Mouse (Mus musculus): ENCODE data around the gene Sms. TPM values are rescaled to one million over a fixed set of nuclear protein-coding genes. Genes with fewer than 3 reads are reported as not detected.
A peak's percentile ranks its signal among the peaks of the same experiment; 100 is the strongest.

Sms gene
- polyA plus RNA-seq, 1 experiment = 16.6 TPM

GRCm38 (mm10) chrX:157489871-157490721 is 2.0 kb downstream of the Sms start:
- H3K27me3 ChIP-seq (replicated peaks) = peaks cover 8% of the 10 kb centered on the region
- TF ChIP-seq FLI1 (IDR thresholded peaks at IDR 0.05; ENCODE audit: low read length) (no peak), GATA1 (IDR thresholded peaks at IDR 0.05; ENCODE audit: borderline replicate concordance, low read length) (no peak)
- H3K36me3 ChIP-seq (replicated peaks; ENCODE audit: low read length) = no peaks in the 10 kb centered on the region
- H3K9me3 ChIP-seq = peaks cover 13% of the 10 kb centered on the region; the same call in 1 of the 2 replicates
- peaks cover 18% of the 10 kb centered on the region; the same call in 1 of the 2 replicates for H3K4me1 ChIP-seq
- H3K4me3 ChIP-seq (replicated peaks) = peak overlapping the region; percentile 93

GRCm38 (mm10) chrX:157488831-157489230 is 3.3 kb downstream of the Sms start:
- Histone ChIP-seq H3K9me3 (peaks cover 13% of the 10 kb centered on the region; the same call in 1 of the 2 replicates), H3K4me1 (peaks cover 18% of the 10 kb centered on the region; the same call in 1 of the 2 replicates), H3K27me3 (replicated peaks) (peaks cover 8% of the 10 kb centered on the region), H3K4me3 (replicated peaks) (no peak overlapping the region), H3K36me3 (replicated peaks; ENCODE audit: low read length) (no peaks in the 10 kb centered on the region)
- TF ChIP-seq FLI1 (IDR thresholded peaks at IDR 0.05; ENCODE audit: low read length) (no peak), GATA1 (IDR thresholded peaks at IDR 0.05; ENCODE audit: borderline replicate concordance, low read length) (no peak)

- Histone ChIP-seq H3K4me3 (replicated peaks) (no peak overlapping the region), H3K27me3 (replicated peaks) (peaks cover 5% of the 10 kb centered on the region), H3K36me3 (replicated peaks; ENCODE audit: low read length) (no peaks in the 10 kb centered on the region), H3K9me3 (peaks cover 4% of the 10 kb centered on the region; the same call in 1 of the 2 replicates), H3K4me1 (peaks cover 35% of the 10 kb centered on the region; the same call in 1 of the 2 replicates)
- TF ChIP-seq FLI1 (IDR thresholded peaks at IDR 0.05; ENCODE audit: low read length) (no peak), GATA1 (IDR thresholded peaks at IDR 0.05; ENCODE audit: borderline replicate concordance, low read length) (no peak)
These were observed 5.3 kb downstream of the Sms start for GRCm38 (mm10) chrX:157486765-157487164.

- TF ChIP-seq FLI1 (IDR thresholded peaks at IDR 0.05; ENCODE audit: low read length) (no peak), GATA1 (IDR thresholded peaks at IDR 0.05; ENCODE audit: borderline replicate concordance, low read length) (no peak)
- H3K4me1 ChIP-seq = peaks cover 30% of the 10 kb centered on the region; the same call in 1 of the 2 replicates
- no peaks in the 10 kb centered on the region for H3K9me3 ChIP-seq
- H3K36me3 ChIP-seq (replicated peaks; ENCODE audit: low read length) = peaks cover 2% of the 10 kb centered on the region
- peak overlapping the region; percentile 10 for H3K4me3 ChIP-seq (replicated peaks)
- no peaks in the 10 kb centered on the region for H3K27me3 ChIP-seq (replicated peaks)
These were observed 9.2 kb downstream of the Sms start for GRCm38 (mm10) chrX:157482842-157483241.

GRCm38 (mm10) chrX:157481860-157482259 is 10.2 kb downstream of the Sms start:
- Histone ChIP-seq H3K4me1 (peaks cover 30% of the 10 kb centered on the region), H3K36me3 (replicated peaks; ENCODE audit: low read length) (peaks cover 2% of the 10 kb centered on the region), H3K27me3 (replicated peaks) (no peaks in the 10 kb centered on the region), H3K9me3 (no peaks in the 10 kb centered on the region), H3K4me3 (replicated peaks) (no peak overlapping the region)
- TF ChIP-seq FLI1 (IDR thresholded peaks at IDR 0.05; ENCODE audit: low read length) (no peak), GATA1 (IDR thresholded peaks at IDR 0.05; ENCODE audit: borderline replicate concordance, low read length) (no peak)

- H3K4me3 ChIP-seq (replicated peaks) = no peak overlapping the region
- TF ChIP-seq FLI1 (IDR thresholded peaks at IDR 0.05; ENCODE audit: low read length) (no peak), GATA1 (IDR thresholded peaks at IDR 0.05; ENCODE audit: borderline replicate concordance, low read length) (no peak)
- H3K36me3 ChIP-seq (replicated peaks; ENCODE audit: low read length) = peaks cover 2% of the 10 kb centered on the region
- H3K9me3 ChIP-seq = no peaks in the 10 kb centered on the region
- peaks cover 24% of the 10 kb centered on the region for H3K4me1 ChIP-seq
- no peaks in the 10 kb centered on the region for H3K27me3 ChIP-seq (replicated peaks)
These were observed 14.8 kb downstream of the Sms start for GRCm38 (mm10) chrX:157477328-157477727.

GRCm38 (mm10) chrX:157476153-157476810 is 15.8 kb downstream of the Sms start:
- Histone ChIP-seq H3K9me3 (no peaks in the 10 kb centered on the region), H3K4me1 (peaks cover 19% of the 10 kb centered on the region), H3K36me3 (replicated peaks; ENCODE audit: low read length) (peaks cover 2% of the 10 kb centered on the region), H3K27me3 (replicated peaks) (no peaks in the 10 kb centered on the region), H3K4me3 (replicated peaks) (no peak overlapping the region)
- TF ChIP-seq FLI1 (IDR thresholded peaks at IDR 0.05; ENCODE audit: low read length) (no peak), GATA1 (IDR thresholded peaks at IDR 0.05; ENCODE audit: borderline replicate concordance, low read length) (no peak)

- no peaks in the 10 kb centered on the region for H3K9me3 ChIP-seq
- TF ChIP-seq FLI1 (IDR thresholded peaks at IDR 0.05; ENCODE audit: low read length) = no peak
- no peak for TF ChIP-seq GATA1 (IDR thresholded peaks at IDR 0.05; ENCODE audit: borderline replicate concordance, low read length)
- H3K4me1 ChIP-seq = peaks cover 10% of the 10 kb centered on the region
- peaks cover 7% of the 10 kb centered on the region for H3K36me3 ChIP-seq (replicated peaks; ENCODE audit: low read length)
- peaks cover 2% of the 10 kb centered on the region for H3K27me3 ChIP-seq (replicated peaks)
- no peak overlapping the region for H3K4me3 ChIP-seq (replicated peaks)
These were observed 20.1 kb downstream of the Sms start for GRCm38 (mm10) chrX:157471711-157472660.

GRCm38 (mm10) chrX:157468795-157469194 is 23.3 kb downstream of the Sms start:
- Histone ChIP-seq H3K4me3 (replicated peaks) (no peak overlapping the region), H3K36me3 (replicated peaks; ENCODE audit: low read length) (peaks cover 21% of the 10 kb centered on the region), H3K9me3 (no peaks in the 10 kb centered on the region), H3K4me1 (peaks cover 4% of the 10 kb centered on the region), H3K27me3 (replicated peaks) (peaks cover 2% of the 10 kb centered on the region)
- TF ChIP-seq FLI1 (IDR thresholded peaks at IDR 0.05; ENCODE audit: low read length) (no peak), GATA1 (IDR thresholded peaks at IDR 0.05; ENCODE audit: borderline replicate concordance, low read length) (no peak)

Data from megakaryocyte, embryonic 14.5 days (primary cell).